Mouse (Mus musculus) ES-Bruce4 (cell line): ENCODE data around the gene Zfp266.
"Not testable (repeated sequence)": the region's sequence is repeated elsewhere in the genome, so short reads cannot be mapped to it uniquely, and the experiment has no call there.

Source experiments
- CTCF ChIP-seq: IDR thresholded peaks from one replicate; pipeline ENCODE4 v1.8.1; 2011; ENCODE audit warnings: low read depth, low read length
- EP300 ChIP-seq: IDR thresholded peaks from 2 replicates; pipeline ENCODE4 v1.6.1; 2011; ENCODE audit warnings: low read depth, low read length; ENCODE audit not compliant: insufficient read depth
- POLR2A ChIP-seq: IDR thresholded peaks from one replicate; pipeline ENCODE4 v1.8.1; 2011; ENCODE audit warnings: low read length; ENCODE audit not compliant: insufficient read depth

DNA sequence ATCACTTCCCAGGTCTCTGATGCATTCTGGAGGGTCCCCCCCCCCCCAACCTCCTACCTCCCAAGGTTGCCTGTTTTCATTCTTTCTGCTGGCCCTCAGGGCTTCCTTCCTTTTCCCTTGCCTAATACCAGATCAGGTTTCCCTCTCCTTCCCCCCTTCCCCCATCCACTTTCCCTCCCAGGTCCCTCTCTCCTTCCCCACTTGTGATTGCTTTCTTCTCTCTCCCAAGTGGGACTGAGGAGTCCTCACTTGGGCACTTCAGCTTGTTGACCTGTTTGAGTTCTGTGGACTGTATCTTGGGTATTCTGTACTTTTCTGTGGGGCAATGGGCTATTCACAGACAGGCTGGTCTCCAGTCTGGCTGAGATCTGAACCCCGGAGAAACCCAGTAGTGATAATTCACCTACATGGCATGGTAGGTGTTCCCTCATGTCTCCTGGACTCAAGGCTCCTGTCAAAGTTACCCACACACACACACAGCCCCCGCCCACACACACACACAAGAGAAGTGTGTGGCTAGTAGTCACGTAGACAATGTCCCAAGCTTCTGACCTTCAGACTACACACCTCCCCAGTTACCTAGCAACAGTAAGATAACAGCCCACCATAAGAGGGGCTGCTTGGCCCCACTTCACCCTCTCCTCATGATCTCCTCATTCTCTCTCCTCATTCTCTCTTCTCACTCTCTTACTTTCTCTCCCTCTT is 44.3 kb upstream of the Zfp266 start:
- not testable (repeated sequence) for TF ChIP-seq CTCF, EP300, POLR2A
